Mouse (Mus musculus) heart, embryonic 12.5 days (tissue): ENCODE measurements at regions not wholly inside any gene's neighbourhood (a gene's known extent, or its start where the extent isn't known, plus 50 kb on each side); places are given as distances from the start of the nearest gene placed in this dataset.

Experiments used
- ATAC-seq: fragments of 200-750 bp; cut with Nextera tagmentation; 2 replicates; pipeline ENCODE4 v1.8.0; 2017; ENCODE audit warnings: moderate TSS enrichment, moderate library complexity; ENCODE audit not compliant: insufficient number of reproducible peaks, low FRiP score
- H3K27ac ChIP-seq: fragments of 300-500 bp; sonication (generic); 2 replicates; pipeline ENCODE4 v1.5.1; 2016; ENCODE audit warnings: mild to moderate bottlenecking, moderate library complexity; ENCODE audit not compliant: poor library complexity, severe bottlenecking
- H3K27me3 ChIP-seq: fragments of 300-500 bp; sonication (generic); replicated peaks from 2 replicates; pipeline ENCODE4 v1.6.1; 2016; ENCODE audit warnings: mild to moderate bottlenecking, moderate library complexity
- H3K36me3 ChIP-seq: fragments of 300-500 bp; sonication (generic); 2 replicates; pipeline ENCODE4 v1.6.1; 2016; ENCODE audit warnings: mild to moderate bottlenecking, moderate library complexity
- H3K4me1 ChIP-seq: fragments of 300-500 bp; sonication (generic); replicated peaks from 2 replicates; pipeline ENCODE4 v1.6.1; 2016; ENCODE audit warnings: mild to moderate bottlenecking
- H3K4me2 ChIP-seq: fragments of 300-500 bp; sonication (generic); 2 replicates; pipeline ENCODE4 v1.6.1; 2016; ENCODE audit warnings: mild to moderate bottlenecking, moderate library complexity
- H3K4me3 ChIP-seq: fragments of 300-500 bp; sonication (generic); 2 replicates; pipeline ENCODE4 v1.5.1; 2016; ENCODE audit warnings: mild to moderate bottlenecking
- H3K9ac ChIP-seq: fragments of 300-500 bp; sonication (generic); 2 replicates; pipeline ENCODE4 v1.6.1; 2016; ENCODE audit warnings: mild to moderate bottlenecking, moderate library complexity
- H3K9me3 ChIP-seq: fragments of 300-500 bp; sonication (generic); replicated peaks from 2 replicates; pipeline ENCODE4 v1.6.1; 2016; ENCODE audit warnings: mild to moderate bottlenecking, moderate library complexity
- WGBS: fragments of 180-500 bp; shearing (Covaris S2); methylation state at CpG from one replicate; pipeline ENCODE4 v1.1.7; 2016; 5-methylcytosine and 5-hydroxymethylcytosine counted together

GRCm38 (mm10) chr12:106871481-106871880 lies 617.0 kb upstream of the 3110018I06Rik start:
- no peak overlapping the region for H3K27ac ChIP-seq
- H3K9me3 ChIP-seq, result no peaks in the 10 kb centered on the region
- H3K27me3 ChIP-seq, result no peaks in the 10 kb centered on the region
- 0 out of 2 replicates have a peak, but pooled peaks have one; percentile 55 for ATAC-seq
- H3K9ac ChIP-seq, result no peak overlapping the region
- peaks cover 7% of the 10 kb centered on the region; the same call in 1 of the 2 replicates for H3K4me1 ChIP-seq
- no peak overlapping the region for H3K4me3 ChIP-seq
- 28% methylated on average over 11 of the region's 11 CpGs for WGBS
- H3K36me3 ChIP-seq, result no peaks in the 10 kb centered on the region
- peak overlapping the region; percentile 18; the same call in 1 of the 2 replicates for H3K4me2 ChIP-seq

- H3K27me3 ChIP-seq, result no peaks in the 10 kb centered on the region
- H3K9ac ChIP-seq, result no peak overlapping the region
- no peak overlapping the region for H3K4me3 ChIP-seq
- 83% methylated on average over 11 of the region's 11 CpGs for WGBS
- ATAC-seq, result no peak
- H3K4me1 ChIP-seq, result peaks cover 7% of the 10 kb centered on the region; the same call in 1 of the 2 replicates
- no peaks in the 10 kb centered on the region for H3K9me3 ChIP-seq
- H3K36me3 ChIP-seq, result no peaks in the 10 kb centered on the region
- no peak overlapping the region for H3K27ac ChIP-seq
- H3K4me2 ChIP-seq, result no peak overlapping the region
Observed at GRCm38 (mm10) chr12:106872966-106873730, 615.3 kb upstream of the 3110018I06Rik start.

- ATAC-seq, result no peak
- 72% methylated on average over 6 of the region's 6 CpGs for WGBS
- Histone ChIP-seq H3K27ac (no peak overlapping the region), H3K4me3 (no peak overlapping the region), H3K9ac (no peak overlapping the region), H3K27me3 (no peaks in the 10 kb centered on the region), H3K4me2 (no peak overlapping the region), H3K36me3 (no peaks in the 10 kb centered on the region), H3K9me3 (peaks cover 6% of the 10 kb centered on the region), H3K4me1 (no peaks in the 10 kb centered on the region)
Observed at GRCm38 (mm10) chr12:106890319-106890718, 598.1 kb upstream of the 3110018I06Rik start.

- Histone ChIP-seq H3K4me2 (no peak overlapping the region), H3K9me3 (no peaks in the 10 kb centered on the region), H3K4me3 (no peak overlapping the region), H3K27me3 (no peaks in the 10 kb centered on the region), H3K4me1 (no peaks in the 10 kb centered on the region), H3K9ac (no peak overlapping the region), H3K36me3 (no peaks in the 10 kb centered on the region), H3K27ac (no peak overlapping the region)
- no peak for ATAC-seq
- WGBS, result 38% methylated on average over 1 of the region's 1 CpGs
Observed at GRCm38 (mm10) chr12:106894061-106894460, 594.4 kb upstream of the 3110018I06Rik start.

GRCm38 (mm10) chr12:106904202-106904601 lies 584.2 kb upstream of the 3110018I06Rik start:
- no peak overlapping the region for H3K4me2 ChIP-seq
- no peak overlapping the region for H3K9ac ChIP-seq
- H3K4me1 ChIP-seq, result peaks cover 16% of the 10 kb centered on the region
- H3K27ac ChIP-seq, result no peak overlapping the region
- no peaks in the 10 kb centered on the region for H3K9me3 ChIP-seq
- whole genome bisulfite sequencing, result 39% methylated on average over 5 of the region's 5 CpGs
- H3K4me3 ChIP-seq, result no peak overlapping the region
- ATAC-seq, result no peak
- H3K27me3 ChIP-seq, result no peaks in the 10 kb centered on the region
- no peaks in the 10 kb centered on the region for H3K36me3 ChIP-seq

- no peak for ATAC-seq
- no peak overlapping the region for H3K4me2 ChIP-seq
- 48% methylated on average over 3 of the region's 3 CpGs for WGBS
- no peak overlapping the region for H3K4me3 ChIP-seq
- H3K9me3 ChIP-seq, result no peaks in the 10 kb centered on the region
- H3K9ac ChIP-seq, result no peak overlapping the region
- H3K4me1 ChIP-seq, result peaks cover 35% of the 10 kb centered on the region
- H3K36me3 ChIP-seq, result no peaks in the 10 kb centered on the region
- H3K27me3 ChIP-seq, result no peaks in the 10 kb centered on the region
- H3K27ac ChIP-seq, result no peak overlapping the region
Observed at GRCm38 (mm10) chr12:106912782-106913181, 575.6 kb upstream of the 3110018I06Rik start.

GRCm38 (mm10) chr12:106922571-106922991 lies 565.9 kb upstream of the 3110018I06Rik start:
- H3K27ac ChIP-seq, result no peak overlapping the region
- no peaks in the 10 kb centered on the region for H3K36me3 ChIP-seq
- WGBS, result 76% methylated on average over 12 of the region's 12 CpGs
- no peak for ATAC-seq
- peaks cover 7% of the 10 kb centered on the region for H3K4me1 ChIP-seq
- H3K9me3 ChIP-seq, result no peaks in the 10 kb centered on the region
- H3K4me2 ChIP-seq, result no peak overlapping the region
- no peaks in the 10 kb centered on the region for H3K27me3 ChIP-seq
- H3K4me3 ChIP-seq, result no peak overlapping the region
- H3K9ac ChIP-seq, result no peak overlapping the region

- Histone ChIP-seq H3K27ac (no peak overlapping the region), H3K27me3 (no peaks in the 10 kb centered on the region), H3K36me3 (no peaks in the 10 kb centered on the region), H3K4me3 (no peak overlapping the region), H3K9me3 (no peaks in the 10 kb centered on the region), H3K9ac (no peak overlapping the region), H3K4me1 (no peaks in the 10 kb centered on the region; the same call in 1 of the 2 replicates), H3K4me2 (no peak overlapping the region)
- WGBS, result 82% methylated on average over 5 of the region's 5 CpGs
- ATAC-seq, result no peak
Observed at GRCm38 (mm10) chr12:106928389-106928788, 560.0 kb upstream of the 3110018I06Rik start.

GRCm38 (mm10) chr12:106929161-106929560 lies 559.3 kb upstream of the 3110018I06Rik start:
- ATAC-seq, result no peak
- no peak overlapping the region for H3K4me3 ChIP-seq
- no peaks in the 10 kb centered on the region for H3K9me3 ChIP-seq
- no peaks in the 10 kb centered on the region for H3K27me3 ChIP-seq
- no peak overlapping the region for H3K27ac ChIP-seq
- H3K4me2 ChIP-seq, result no peak overlapping the region
- H3K36me3 ChIP-seq, result no peaks in the 10 kb centered on the region
- H3K9ac ChIP-seq, result no peak overlapping the region
- H3K4me1 ChIP-seq, result no peaks in the 10 kb centered on the region
- 82% methylated on average over 13 of the region's 13 CpGs for WGBS

GRCm38 (mm10) chr12:106931591-106931990 lies 556.8 kb upstream of the 3110018I06Rik start:
- 62% methylated on average over 3 of the region's 3 CpGs for WGBS
- Histone ChIP-seq H3K9ac (no peak overlapping the region), H3K36me3 (no peaks in the 10 kb centered on the region), H3K9me3 (no peaks in the 10 kb centered on the region), H3K4me1 (peaks cover 3% of the 10 kb centered on the region; the same call in 1 of the 2 replicates), H3K4me2 (no peak overlapping the region), H3K4me3 (no peak overlapping the region), H3K27me3 (no peaks in the 10 kb centered on the region), H3K27ac (no peak overlapping the region)
- ATAC-seq, result no peak

- Histone ChIP-seq H3K36me3 (no peaks in the 10 kb centered on the region), H3K27ac (no peak overlapping the region), H3K27me3 (no peaks in the 10 kb centered on the region), H3K4me3 (no peak overlapping the region), H3K9me3 (no peaks in the 10 kb centered on the region), H3K4me1 (peaks cover 3% of the 10 kb centered on the region; the same call in 1 of the 2 replicates), H3K4me2 (no peak overlapping the region), H3K9ac (no peak overlapping the region)
- 74% methylated on average over 12 of the region's 12 CpGs for WGBS
- no peak for ATAC-seq
Observed at GRCm38 (mm10) chr12:106939381-106939780, 549.1 kb upstream of the 3110018I06Rik start.
